ENCODE assay signal across 8 mouse cellular contexts in genomic region chr1:180813885-180814740, GRCm38 (mm10). TPM values are rescaled to one million over a fixed set of nuclear protein-coding genes. Genes with fewer than 3 reads are reported as not detected.
DNase-seq lines count a peak whose midpoint lies in the region; ATAC-seq and TF ChIP-seq lines count a peak whose summit lies in the region.

Gene H3f3a (minus strand): TSS chr1:180813943.

- peak; percentile 80 for DNase-seq in R1 (ENCODE audit: low read depth, low spot score)
- DNase-seq in cerebellum, adult 2 months, result peak; percentile 87 to 93
- peak; percentile 80 to 84 for DNase-seq in gastrocnemius, adult 8-10 months (ENCODE audit: low spot score in 2 of 2)
- DNase-seq in left cerebral cortex, adult 18-20 months (ENCODE audit: low spot score in 2 of 2), result peak; percentile 61 to 72
- DNase-seq in lung, postnatal 25 days (ENCODE audit: low spot score), result peak; percentile 88
- peak; percentile 82 for DNase-seq in right cerebral cortex, postnatal 25 days
- peak; percentile 79 to 86 for DNase-seq in urinary bladder, postnatal 4 days (ENCODE audit: low spot score in 2 of 2)

- 2% methylated on average over 65 of the region's 69 CpGs for WGBS in cerebellum, adult 2 months
- 1% methylated on average over 64 of the region's 69 CpGs for WGBS in hindbrain, embryonic 15.5 days

- H3K27me3 ChIP-seq in cerebellum, adult 2 months (ENCODE audit: control insufficient read depth, insufficient read depth, low read length), result no peaks in the 10 kb centered on the region
- no peaks in the 10 kb centered on the region for H3K27me3 ChIP-seq in hindbrain, embryonic 15.5 days

- ATAC-seq in hindbrain, embryonic 15.5 days (ENCODE audit: low FRiP score, low read depth), result peak; percentile 75

- peak within 1 kb of the TSS; percentile 82 for H3K4me2 ChIP-seq in hindbrain, embryonic 15.5 days

- H3K9me3 ChIP-seq in hindbrain, embryonic 15.5 days, result no peaks in the 10 kb centered on the region

- peak within 1 kb of the TSS; percentile 85 for H3K4me3 ChIP-seq in cerebellum, adult 2 months (replicated peaks; ENCODE audit: insufficient read depth, low read depth, low read length)
- peak within 1 kb of the TSS; percentile 96 for H3K4me3 ChIP-seq in hindbrain, embryonic 15.5 days

- TF ChIP-seq POLR2A in cerebellum, adult 2 months (IDR thresholded peaks at IDR 0.05; ENCODE audit: borderline replicate concordance, insufficient read depth, low read length), result peak; percentile 23; the same call in 1 of the 2 replicates

- no peak for TF ChIP-seq CTCF in cerebellum, adult 2 months (IDR thresholded peaks at IDR 0.05; ENCODE audit: borderline replicate concordance, insufficient read depth, low read depth, low read length)

- peaks cover 9% of the 10 kb centered on the region; the same call in 1 of the 2 replicates for H3K4me1 ChIP-seq in cerebellum, adult 2 months (ENCODE audit: control insufficient read depth, insufficient read depth, low read length)
- H3K4me1 ChIP-seq in hindbrain, embryonic 15.5 days (replicated peaks), result peaks cover 40% of the 10 kb centered on the region

- H3K27ac ChIP-seq in cerebellum, adult 2 months (ENCODE audit: insufficient read depth, low read length), result peak within 1 kb of the TSS; percentile 100
- peak within 1 kb of the TSS; percentile 100 for H3K27ac ChIP-seq in hindbrain, embryonic 15.5 days (replicated peaks)

- H3K9ac ChIP-seq in hindbrain, embryonic 15.5 days, result peak within 1 kb of the TSS; percentile 99

- peaks cover 3% of the 10 kb centered on the region for H3K36me3 ChIP-seq in hindbrain, embryonic 15.5 days

RNA-seq across cellular contexts. Expression of gene H3f3a, which starts in this region (rescaled TPM):
- 463 and 518 TPM in 2 replicates for polyA plus RNA-seq in cerebellum, adult 2 months (2012; rRNA removed)
- total RNA-seq in gastrocnemius, adult 8-10 months (2022), result 100 to 1,000 TPM; 274 to 310 (median 289) TPM
- 2,665 and 2,688 TPM in 2 replicates for polyA plus RNA-seq in hindbrain, embryonic 15.5 days (2015; fragmentation: Nextera tagmentation; extraction: Ambion mirVana)
- total RNA-seq in left cerebral cortex, adult 18-20 months (2021), result 100 to 1,000 TPM; 249 to 263 TPM

Comparison
In these comparisons a context has a peak if more than half of its experiments do, and no peak if none do; other contexts are left out.
1. Peak in every context shown above with its lines: DNase-seq, ATAC-seq, H3K4me3 ChIP-seq and H3K27ac ChIP-seq.